Mouse (Mus musculus) lung, postnatal 0 days (tissue): ENCODE data around the gene Ccdc144b.
A peak's percentile ranks its signal among the peaks of the same experiment; 100 is the strongest.

Source experiments
- CTCF ChIP-seq: IDR thresholded peaks from 2 replicates; pipeline ENCODE4 v1.5.1; 2016; ENCODE audit warnings: antibody characterized with exemption, mild to moderate bottlenecking
- EP300 ChIP-seq: IDR thresholded peaks from 2 replicates; pipeline ENCODE4 v1.6.1; 2016; ENCODE audit warnings: antibody characterized with exemption, mild to moderate bottlenecking, control low read depth

GRCm38 (mm10) chr3:36060096-36060850 lies 6.9 kb upstream of the Ccdc144b start:
- TF ChIP-seq CTCF (peak; percentile 82), EP300 (no peak)
